In genomic region chr12:102743589-102744574, GRCm38 (mm10) we compare ENCODE assay signal across 8 mouse cellular contexts. TPM values are rescaled to one million over a fixed set of nuclear protein-coding genes. Genes with fewer than 3 reads are reported as not detected.
DNase-seq lines count a peak whose midpoint lies in the region; ATAC-seq and TF ChIP-seq lines count a peak whose summit lies in the region.

Gene Moap1, minus strand, starts transcription at chr12:102743661.
Gene Tmem251, plus strand, starts transcription at chr12:102743762.

- peak within 1 kb of the TSS; percentile 92 for H3K4me3 ChIP-seq in E14TG2a.4 (replicated peaks; ENCODE audit: low read length)
- H3K4me3 ChIP-seq in forebrain, embryonic 12.5 days (replicated peaks) = peak within 1 kb of the TSS; percentile 82
- H3K4me3 ChIP-seq in heart, postnatal 0 days (ENCODE audit: low read depth, low read length) = peak within 1 kb of the TSS; percentile 89
- peak within 1 kb of the TSS; percentile 60 for H3K4me3 ChIP-seq in neural tube, embryonic 14.5 days (ENCODE audit: low read depth, low read length)
- H3K4me3 ChIP-seq in testis, adult 2 months (ENCODE audit: control insufficient read depth, low read depth, low read length) = peak within 1 kb of the TSS; percentile 94

- TF ChIP-seq POLR2A in testis, adult 2 months (IDR thresholded peaks at IDR 0.05; ENCODE audit: control insufficient read depth, low read depth, low read length) = peak; percentile 93

- H3K27me3 ChIP-seq in E14TG2a.4 (ENCODE audit: insufficient read depth, low read length) = no peaks in the 10 kb centered on the region
- no peaks in the 10 kb centered on the region for H3K27me3 ChIP-seq in forebrain, embryonic 12.5 days
- H3K27me3 ChIP-seq in heart, postnatal 0 days (ENCODE audit: control insufficient read depth, insufficient read depth, low read length) = no peaks in the 10 kb centered on the region
- no peaks in the 10 kb centered on the region for H3K27me3 ChIP-seq in neural tube, embryonic 14.5 days (ENCODE audit: control insufficient read depth, insufficient read depth, low read length)
- no peaks in the 10 kb centered on the region for H3K27me3 ChIP-seq in testis, adult 2 months (ENCODE audit: control insufficient read depth, insufficient read depth, low read length)

- no peak for TF ChIP-seq CTCF in E14TG2a.4 (conservative IDR thresholded peaks at IDR 0.05; ENCODE audit: low read length)
- no peak for TF ChIP-seq CTCF in heart, postnatal 0 days (IDR thresholded peaks at IDR 0.05; ENCODE audit: low read depth)
- no peak for TF ChIP-seq CTCF in testis, adult 2 months (IDR thresholded peaks at IDR 0.05; ENCODE audit: control insufficient read depth, insufficient read depth, insufficient replicate concordance, low read depth, low read length)

- H3K4me1 ChIP-seq in E14TG2a.4 (replicated peaks; ENCODE audit: low read depth, low read length) = peaks cover 47% of the 10 kb centered on the region
- peaks cover 21% of the 10 kb centered on the region for H3K4me1 ChIP-seq in forebrain, embryonic 12.5 days
- peaks cover 13% of the 10 kb centered on the region for H3K4me1 ChIP-seq in heart, postnatal 0 days (ENCODE audit: control insufficient read depth, insufficient read depth)
- peaks cover 22% of the 10 kb centered on the region for H3K4me1 ChIP-seq in neural tube, embryonic 14.5 days (ENCODE audit: control insufficient read depth, insufficient read depth, low read length)
- H3K4me1 ChIP-seq in testis, adult 2 months (ENCODE audit: control insufficient read depth, insufficient read depth, low read length) = peaks cover 7% of the 10 kb centered on the region; the same call in 1 of the 2 replicates

- H3K9ac ChIP-seq in forebrain, embryonic 12.5 days = peak within 1 kb of the TSS; percentile 92
- H3K9ac ChIP-seq in heart, postnatal 0 days (replicated peaks; ENCODE audit: low read depth, low read length) = peak within 1 kb of the TSS; percentile 84
- peak within 1 kb of the TSS; percentile 76 for H3K9ac ChIP-seq in neural tube, embryonic 14.5 days (replicated peaks; ENCODE audit: low read depth, low read length)

- H3K27ac ChIP-seq in forebrain, embryonic 12.5 days = peak within 1 kb of the TSS; percentile 93
- H3K27ac ChIP-seq in heart, postnatal 0 days (ENCODE audit: low read depth) = peak within 1 kb of the TSS; percentile 95
- peak within 1 kb of the TSS; percentile 92 for H3K27ac ChIP-seq in neural tube, embryonic 14.5 days (ENCODE audit: low read depth, low read length)
- peak within 1 kb of the TSS; percentile 96 for H3K27ac ChIP-seq in testis, adult 2 months (ENCODE audit: control insufficient read depth, insufficient read depth, low read depth, low read length)

- H3K4me2 ChIP-seq in forebrain, embryonic 12.5 days = peak within 1 kb of the TSS; percentile 82
- H3K4me2 ChIP-seq in heart, postnatal 0 days (ENCODE audit: low read depth, low read length) = peak within 1 kb of the TSS; percentile 90
- H3K4me2 ChIP-seq in neural tube, embryonic 14.5 days (ENCODE audit: low read depth, low read length) = peak within 1 kb of the TSS; percentile 88

- DNase-seq in c-Kit-positive CD71-positive TER-119-negative erythroid progenitor cells, embryonic 14.5 days (ENCODE audit: low read depth) = peak; percentile 88
- DNase-seq in heart, postnatal 0 days (ENCODE audit: low spot score) = peak; percentile 92
- peak; percentile 91 to 94 for DNase-seq in kidney, postnatal 4 days
- DNase-seq in lung, adult 18-20 months = peak; percentile 92 to 93

- H3K36me3 ChIP-seq in E14TG2a.4 (ENCODE audit: insufficient read depth, low read length) = peaks cover 57% of the 10 kb centered on the region
- peaks cover 18% of the 10 kb centered on the region; the same call in 1 of the 2 replicates for H3K36me3 ChIP-seq in forebrain, embryonic 12.5 days (replicated peaks)
- peaks cover 7% of the 10 kb centered on the region for H3K36me3 ChIP-seq in heart, postnatal 0 days (replicated peaks; ENCODE audit: control insufficient read depth, insufficient read depth, low read length)
- H3K36me3 ChIP-seq in neural tube, embryonic 14.5 days (ENCODE audit: control insufficient read depth, insufficient read depth, low read length) = peaks cover 8% of the 10 kb centered on the region; the same call in 1 of the 2 replicates
- no peaks in the 10 kb centered on the region for H3K36me3 ChIP-seq in testis, adult 2 months (ENCODE audit: control insufficient read depth, insufficient read depth, low read length)

- H3K9me3 ChIP-seq in E14TG2a.4 (ENCODE audit: low read length) = no peaks in the 10 kb centered on the region
- no peaks in the 10 kb centered on the region for H3K9me3 ChIP-seq in forebrain, embryonic 12.5 days
- no peaks in the 10 kb centered on the region for H3K9me3 ChIP-seq in heart, postnatal 0 days (replicated peaks; ENCODE audit: control insufficient read depth, low read length)
- H3K9me3 ChIP-seq in neural tube, embryonic 14.5 days (ENCODE audit: control insufficient read depth, low read length) = no peaks in the 10 kb centered on the region

- under 1% methylated on average over 63 of the region's 63 CpGs for WGBS in forebrain, embryonic 12.5 days
- under 1% methylated on average over 55 of the region's 63 CpGs for WGBS in heart, postnatal 0 days
- under 1% methylated on average over 57 of the region's 63 CpGs for WGBS in neural tube, embryonic 14.5 days

- no peak for TF ChIP-seq EP300 in heart, postnatal 0 days (IDR thresholded peaks at IDR 0.05; ENCODE audit: low read depth)

- peak; percentile 97 for ATAC-seq in forebrain, embryonic 12.5 days (ENCODE audit: low FRiP score)
- peak; percentile 97 for ATAC-seq in heart, postnatal 0 days (ENCODE audit: insufficient read depth, low read depth)
- ATAC-seq in neural tube, embryonic 14.5 days (ENCODE audit: low read depth) = peak; percentile 98

RNA-seq across cellular contexts. Expression of gene Moap1, which starts in this region (rescaled TPM):
- 30.1 and 33.4 TPM in 2 replicates for polyA plus RNA-seq in forebrain, embryonic 12.5 days (2016; fragmentation: Nextera tagmentation; extraction: Ambion mirVana)
- total RNA-seq in heart, postnatal 0 days (2014; rRNA removed; ENCODE audit: low replicate concordance) = 1.2 TPM in 1 of 2 replicates, not detected in the other
- 11.3 and 11.6 TPM in 2 replicates for polyA plus RNA-seq in heart, postnatal 0 days (2015; fragmentation: Nextera tagmentation; extraction: Ambion mirVana)
- 68.8 and 81.1 TPM in 2 replicates for polyA plus RNA-seq in neural tube, embryonic 14.5 days (2014; fragmentation: Nextera tagmentation; extraction: Ambion mirVana)
- 7.9 and 8.8 TPM in 2 replicates for polyA plus RNA-seq in testis, adult 2 months (2012; rRNA removed)

RNA-seq across cellular contexts. Expression of gene Tmem251, which starts in this region (rescaled TPM):
- 12.0 and 12.4 TPM in 2 replicates for polyA plus RNA-seq in forebrain, embryonic 12.5 days (2016; fragmentation: Nextera tagmentation; extraction: Ambion mirVana)
- 2.6 and 9.3 TPM in 2 replicates for total RNA-seq in heart, postnatal 0 days (2014; rRNA removed; ENCODE audit: low replicate concordance)
- polyA plus RNA-seq in heart, postnatal 0 days (2015; fragmentation: Nextera tagmentation; extraction: Ambion mirVana) = 7.7 and 10.0 TPM in 2 replicates
- 12.4 and 12.6 TPM in 2 replicates for polyA plus RNA-seq in neural tube, embryonic 14.5 days (2014; fragmentation: Nextera tagmentation; extraction: Ambion mirVana)
- polyA plus RNA-seq in testis, adult 2 months (2012; rRNA removed) = 0.90 and 1.1 TPM in 2 replicates

Comparison
In these comparisons a context has a peak if more than half of its experiments do, and no peak if none do; other contexts are left out.
1. Peak in every context shown above with its lines: DNase-seq, ATAC-seq, H3K4me3 ChIP-seq and H3K27ac ChIP-seq.